Mouse (Mus musculus): ENCODE data around the gene Id1. TPM values are rescaled to one million over a fixed set of nuclear protein-coding genes. Genes with fewer than 3 reads are reported as not detected.

The Id1 gene
- polyA plus RNA-seq, 1 experiment: 20.5 TPM

- no peaks in the 10 kb centered on the region for H3K4me1 ChIP-seq (ENCODE audit: control insufficient read depth, insufficient read depth, low read length)
- no peaks in the 10 kb centered on the region for H3K9me3 ChIP-seq (replicated peaks; ENCODE audit: control insufficient read depth, insufficient read depth, low read length, poor library complexity, severe bottlenecking)
- no peak overlapping the region for H3K27ac ChIP-seq (ENCODE audit: insufficient read depth, low read length)
- H3K36me3 ChIP-seq (ENCODE audit: control insufficient read depth, insufficient read depth, low read length, poor library complexity, severe bottlenecking): no peaks in the 10 kb centered on the region
- TF ChIP-seq EP300 (IDR thresholded peaks at IDR 0.05; ENCODE audit: insufficient read depth, low read depth, low read length): no peak
- no peak for TF ChIP-seq POLR2A (IDR thresholded peaks at IDR 0.05; ENCODE audit: insufficient read depth, low read length)
- TF ChIP-seq CTCF (IDR thresholded peaks at IDR 0.05; ENCODE audit: low read depth, low read length): no peak
- H3K4me3 ChIP-seq (ENCODE audit: low read depth, low read length): peak overlapping the region; percentile 12; the same call in 1 of the 2 replicates
- H3K9ac ChIP-seq (ENCODE audit: low read depth, poor library complexity, severe bottlenecking): peak overlapping the region; percentile 14; the same call in 1 of the 2 replicates
- H3K27me3 ChIP-seq (ENCODE audit: control insufficient read depth, insufficient read depth, low read length, poor library complexity, severe bottlenecking): no peaks in the 10 kb centered on the region
These were observed 28.4 kb downstream of the Id1 start for GRCm38 (mm10) chr2:152764172-152765044.

GRCm38 (mm10) chr2:152765045-152765674 lies 29.1 kb downstream of the Id1 start:
- no peak overlapping the region for H3K9ac ChIP-seq (ENCODE audit: low read depth, poor library complexity, severe bottlenecking)
- no peak overlapping the region for H3K4me3 ChIP-seq (ENCODE audit: low read depth, low read length)
- H3K9me3 ChIP-seq (replicated peaks; ENCODE audit: control insufficient read depth, insufficient read depth, low read length, poor library complexity, severe bottlenecking): no peaks in the 10 kb centered on the region
- H3K27me3 ChIP-seq (ENCODE audit: control insufficient read depth, insufficient read depth, low read length, poor library complexity, severe bottlenecking): no peaks in the 10 kb centered on the region
- no peak for TF ChIP-seq POLR2A (IDR thresholded peaks at IDR 0.05; ENCODE audit: insufficient read depth, low read length)
- TF ChIP-seq CTCF (IDR thresholded peaks at IDR 0.05; ENCODE audit: low read depth, low read length): no peak
- no peak for TF ChIP-seq EP300 (IDR thresholded peaks at IDR 0.05; ENCODE audit: insufficient read depth, low read depth, low read length)
- no peak overlapping the region for H3K27ac ChIP-seq (ENCODE audit: insufficient read depth, low read length)
- H3K36me3 ChIP-seq (ENCODE audit: control insufficient read depth, insufficient read depth, low read length, poor library complexity, severe bottlenecking): no peaks in the 10 kb centered on the region
- peaks cover 4% of the 10 kb centered on the region for H3K4me1 ChIP-seq (ENCODE audit: control insufficient read depth, insufficient read depth, low read length)

GRCm38 (mm10) chr2:152766387-152767123 lies 30.5 kb downstream of the Id1 start:
- no peaks in the 10 kb centered on the region for H3K9me3 ChIP-seq (replicated peaks; ENCODE audit: control insufficient read depth, insufficient read depth, low read length, poor library complexity, severe bottlenecking)
- TF ChIP-seq POLR2A (IDR thresholded peaks at IDR 0.05; ENCODE audit: insufficient read depth, low read length) (no peak), CTCF (IDR thresholded peaks at IDR 0.05; ENCODE audit: low read depth, low read length) (peak; percentile 95), EP300 (IDR thresholded peaks at IDR 0.05; ENCODE audit: insufficient read depth, low read depth, low read length) (0 out of 2 replicates have a peak, but pooled peaks have one; percentile 36)
- H3K4me3 ChIP-seq (ENCODE audit: low read depth, low read length): no peak overlapping the region
- peaks cover 4% of the 10 kb centered on the region for H3K4me1 ChIP-seq (ENCODE audit: control insufficient read depth, insufficient read depth, low read length)
- H3K27ac ChIP-seq (ENCODE audit: insufficient read depth, low read length): no peak overlapping the region
- no peaks in the 10 kb centered on the region for H3K36me3 ChIP-seq (ENCODE audit: control insufficient read depth, insufficient read depth, low read length, poor library complexity, severe bottlenecking)
- no peak overlapping the region for H3K9ac ChIP-seq (ENCODE audit: low read depth, poor library complexity, severe bottlenecking)
- no peaks in the 10 kb centered on the region for H3K27me3 ChIP-seq (ENCODE audit: control insufficient read depth, insufficient read depth, low read length, poor library complexity, severe bottlenecking)

GRCm38 (mm10) chr2:152767618-152768271 lies 31.7 kb downstream of the Id1 start:
- Histone ChIP-seq H3K9me3 (replicated peaks; ENCODE audit: control insufficient read depth, insufficient read depth, low read length, poor library complexity, severe bottlenecking) (no peaks in the 10 kb centered on the region), H3K27ac (ENCODE audit: insufficient read depth, low read length) (no peak overlapping the region), H3K36me3 (ENCODE audit: control insufficient read depth, insufficient read depth, low read length, poor library complexity, severe bottlenecking) (no peaks in the 10 kb centered on the region)

GRCm38 (mm10) chr2:152769677-152770076 lies 33.6 kb downstream of the Id1 start:
- H3K4me1 ChIP-seq (ENCODE audit: control insufficient read depth, insufficient read depth, low read length): peaks cover 4% of the 10 kb centered on the region
- no peak overlapping the region for H3K4me3 ChIP-seq (ENCODE audit: low read depth, low read length)
- H3K9me3 ChIP-seq (replicated peaks; ENCODE audit: control insufficient read depth, insufficient read depth, low read length, poor library complexity, severe bottlenecking): no peaks in the 10 kb centered on the region
- TF ChIP-seq CTCF (IDR thresholded peaks at IDR 0.05; ENCODE audit: low read depth, low read length) (no peak), EP300 (IDR thresholded peaks at IDR 0.05; ENCODE audit: insufficient read depth, low read depth, low read length) (peak; percentile 66; the same call in 1 of the 2 replicates)
- H3K27me3 ChIP-seq (ENCODE audit: control insufficient read depth, insufficient read depth, low read length, poor library complexity, severe bottlenecking): no peaks in the 10 kb centered on the region
- no peak overlapping the region for H3K9ac ChIP-seq (ENCODE audit: low read depth, poor library complexity, severe bottlenecking)
- no peak overlapping the region for H3K27ac ChIP-seq (ENCODE audit: insufficient read depth, low read length)
- H3K36me3 ChIP-seq (ENCODE audit: control insufficient read depth, insufficient read depth, low read length, poor library complexity, severe bottlenecking): no peaks in the 10 kb centered on the region

More at GRCm38 (mm10) chr2:152767618-152768271, 31.7 kb downstream of the Id1 start:
- H3K4me1 ChIP-seq (ENCODE audit: control insufficient read depth, insufficient read depth, low read length): peaks cover 4% of the 10 kb centered on the region
- TF ChIP-seq CTCF (IDR thresholded peaks at IDR 0.05; ENCODE audit: low read depth, low read length): peak; percentile 22
- TF ChIP-seq EP300 (IDR thresholded peaks at IDR 0.05; ENCODE audit: insufficient read depth, low read depth, low read length): no peak
- H3K4me3 ChIP-seq (ENCODE audit: low read depth, low read length): no peak overlapping the region
- H3K27me3 ChIP-seq (ENCODE audit: control insufficient read depth, insufficient read depth, low read length, poor library complexity, severe bottlenecking): no peaks in the 10 kb centered on the region
- no peak overlapping the region for H3K9ac ChIP-seq (ENCODE audit: low read depth, poor library complexity, severe bottlenecking)
